Mouse (Mus musculus) hindbrain, embryonic 15.5 days (tissue): Measurements from ENCODE around the gene Slc39a11. TPM values are rescaled to one million over a fixed set of nuclear protein-coding genes. Genes with fewer than 3 reads are reported as not detected.
A peak's percentile ranks its signal among the peaks of the same experiment; 100 is the strongest.

Source experiments
- ATAC-seq: fragments of 200-750 bp; cut with Nextera tagmentation; 2 replicates; pipeline ENCODE4 v1.8.0; 2017; ENCODE audit warnings: low read depth, moderate number of reproducible peaks, moderate TSS enrichment; ENCODE audit not compliant: low FRiP score
- H3K27ac ChIP-seq: fragments of 300-500 bp; sonication (generic); replicated peaks from 2 replicates; pipeline ENCODE4 v1.5.1; 2015; ENCODE audit warnings: mild to moderate bottlenecking, inconsistent platforms
- H3K27me3 ChIP-seq: fragments of 300-500 bp; sonication (generic); 2 replicates; pipeline ENCODE4 v1.6.1; 2015; ENCODE audit warnings: control low read depth, inconsistent platforms
- H3K36me3 ChIP-seq: fragments of 300-500 bp; sonication (generic); 2 replicates; pipeline ENCODE4 v1.6.1; 2015; ENCODE audit warnings: control low read depth, inconsistent platforms
- H3K4me1 ChIP-seq: fragments of 300-500 bp; sonication (generic); replicated peaks from 2 replicates; pipeline ENCODE4 v1.6.1; 2015; ENCODE audit warnings: control low read depth, inconsistent platforms
- H3K4me2 ChIP-seq: fragments of 300-500 bp; sonication (generic); 2 replicates; pipeline ENCODE4 v1.6.1; 2015; ENCODE audit warnings: moderate library complexity, mild to moderate bottlenecking, inconsistent platforms
- H3K4me3 ChIP-seq: fragments of 300-500 bp; sonication (generic); 2 replicates; pipeline ENCODE4 v1.5.1; 2015; ENCODE audit warnings: mild to moderate bottlenecking, inconsistent platforms
- H3K9ac ChIP-seq: fragments of 300-500 bp; sonication (generic); 2 replicates; pipeline ENCODE4 v1.6.1; 2015; ENCODE audit warnings: inconsistent platforms
- H3K9me3 ChIP-seq: fragments of 300-500 bp; sonication (generic); 2 replicates; pipeline ENCODE4 v1.6.1; 2016; ENCODE audit warnings: control low read depth, inconsistent platforms
- WGBS: fragments of 180-500 bp; shearing (Covaris S2); methylation state at CpG from one replicate; pipeline ENCODE4 v1.1.7; 2015; 5-methylcytosine and 5-hydroxymethylcytosine counted together
- polyA plus RNA-seq: library from polyadenylated mRNA; unstranded; fragments of >200 nt; fragmentation: Nextera tagmentation; extraction: Ambion mirVana; gene quantifications from 2 replicates; pipeline ENCODE4 v1.2.1, GENCODE M21; 2015

Gene Slc39a11
- polyA plus RNA-seq, 1 experiment from 2014 or later: 34.2 TPM

- Histone ChIP-seq H3K4me1 (no peaks in the 10 kb centered on the region), H3K36me3 (no peaks in the 10 kb centered on the region), H3K9me3 (no peaks in the 10 kb centered on the region), H3K4me3 (no peak overlapping the region), H3K9ac (no peak overlapping the region), H3K27ac (no peak overlapping the region), H3K4me2 (no peak overlapping the region), H3K27me3 (no peaks in the 10 kb centered on the region)
- no peak for ATAC-seq
- 64% methylated on average over 13 of the region's 13 CpGs for WGBS
Measured at GRCm38 (mm10) chr11:113212390-113213025, 437.4 kb downstream of the Slc39a11 start.

- 85% methylated on average over 16 of the region's 16 CpGs for WGBS
- H3K27me3 ChIP-seq: no peaks in the 10 kb centered on the region
Measured at GRCm38 (mm10) chr11:113209220-113209878, 440.5 kb downstream of the Slc39a11 start.

GRCm38 (mm10) chr11:113208521-113209072 lies 441.3 kb downstream of the Slc39a11 start:
- Histone ChIP-seq H3K27me3 (no peaks in the 10 kb centered on the region), H3K9me3 (no peaks in the 10 kb centered on the region), H3K36me3 (no peaks in the 10 kb centered on the region), H3K27ac (no peak overlapping the region), H3K4me1 (no peaks in the 10 kb centered on the region), H3K4me2 (no peak overlapping the region), H3K4me3 (no peak overlapping the region), H3K9ac (no peak overlapping the region)
- no peak for ATAC-seq
- 74% methylated on average over 18 of the region's 18 CpGs for WGBS

More at GRCm38 (mm10) chr11:113209220-113209878, 440.5 kb downstream of the Slc39a11 start:
- no peak for ATAC-seq
- Histone ChIP-seq H3K4me1 (no peaks in the 10 kb centered on the region), H3K9ac (no peak overlapping the region), H3K4me3 (no peak overlapping the region), H3K36me3 (no peaks in the 10 kb centered on the region), H3K4me2 (no peak overlapping the region), H3K9me3 (no peaks in the 10 kb centered on the region), H3K27ac (no peak overlapping the region)

GRCm38 (mm10) chr11:113207966-113208365 lies 441.9 kb downstream of the Slc39a11 start:
- Histone ChIP-seq H3K27ac (no peak overlapping the region), H3K4me1 (no peaks in the 10 kb centered on the region), H3K27me3 (no peaks in the 10 kb centered on the region), H3K4me2 (no peak overlapping the region), H3K36me3 (no peaks in the 10 kb centered on the region), H3K4me3 (no peak overlapping the region), H3K9me3 (no peaks in the 10 kb centered on the region), H3K9ac (no peak overlapping the region)
- WGBS: 86% methylated on average over 13 of the region's 14 CpGs
- no peak for ATAC-seq

GRCm38 (mm10) chr11:113206099-113206498 lies 443.8 kb downstream of the Slc39a11 start:
- WGBS: 56% methylated on average over 10 of the region's 10 CpGs
- ATAC-seq: no peak
- no peaks in the 10 kb centered on the region for H3K9me3 ChIP-seq
- no peaks in the 10 kb centered on the region for H3K27me3 ChIP-seq
- no peak overlapping the region for H3K4me2 ChIP-seq
- H3K27ac ChIP-seq: no peak overlapping the region
- peaks cover under 1% of the 10 kb centered on the region; the same call in 1 of the 2 replicates for H3K4me1 ChIP-seq
- H3K4me3 ChIP-seq: no peak overlapping the region
- H3K36me3 ChIP-seq: no peaks in the 10 kb centered on the region
- H3K9ac ChIP-seq: no peak overlapping the region

- Histone ChIP-seq H3K27ac (no peak overlapping the region), H3K27me3 (no peaks in the 10 kb centered on the region), H3K4me3 (no peak overlapping the region), H3K9ac (no peak overlapping the region), H3K4me1 (peaks cover 29% of the 10 kb centered on the region), H3K4me2 (no peak overlapping the region), H3K36me3 (no peaks in the 10 kb centered on the region), H3K9me3 (no peaks in the 10 kb centered on the region)
- ATAC-seq: no peak
- WGBS: 94% methylated on average over 7 of the region's 7 CpGs
Measured at GRCm38 (mm10) chr11:113203008-113203407, 446.9 kb downstream of the Slc39a11 start.

GRCm38 (mm10) chr11:113201470-113201997 lies 448.3 kb downstream of the Slc39a11 start:
- WGBS: under 1% methylated on average over 42 of the region's 42 CpGs
- Histone ChIP-seq H3K9ac (peak overlapping the region; percentile 93), H3K4me1 (peaks cover 35% of the 10 kb centered on the region), H3K27ac (peak overlapping the region; percentile 87), H3K27me3 (no peaks in the 10 kb centered on the region), H3K4me2 (peak overlapping the region; percentile 81), H3K36me3 (no peaks in the 10 kb centered on the region), H3K4me3 (peak overlapping the region; percentile 85), H3K9me3 (no peaks in the 10 kb centered on the region)
- ATAC-seq: peak; percentile 92

GRCm38 (mm10) chr11:113200901-113201300 lies 449.0 kb downstream of the Slc39a11 start:
- 7% methylated on average over 15 of the region's 15 CpGs for WGBS
- peak overlapping the region; percentile 93 for H3K9ac ChIP-seq
- ATAC-seq: no peak

GRCm38 (mm10) chr11:113198586-113198985 lies 451.3 kb downstream of the Slc39a11 start:
- Histone ChIP-seq H3K9me3 (no peaks in the 10 kb centered on the region), H3K36me3 (no peaks in the 10 kb centered on the region), H3K4me3 (0 out of 2 replicates have a peak overlapping the region, but pooled peaks have one; percentile 85), H3K4me1 (peaks cover 37% of the 10 kb centered on the region), H3K27ac (no peak overlapping the region), H3K9ac (no peak overlapping the region), H3K27me3 (no peaks in the 10 kb centered on the region), H3K4me2 (peak overlapping the region; percentile 81)
- no peak for ATAC-seq
- 79% methylated on average over 15 of the region's 15 CpGs for WGBS

More at GRCm38 (mm10) chr11:113200901-113201300, 449.0 kb downstream of the Slc39a11 start:
- peaks cover 37% of the 10 kb centered on the region for H3K4me1 ChIP-seq
- H3K4me3 ChIP-seq: peak overlapping the region; percentile 85
- no peaks in the 10 kb centered on the region for H3K27me3 ChIP-seq
- H3K27ac ChIP-seq: peak overlapping the region; percentile 87; the same call in 1 of the 2 replicates
- no peaks in the 10 kb centered on the region for H3K9me3 ChIP-seq
- H3K36me3 ChIP-seq: no peaks in the 10 kb centered on the region
- H3K4me2 ChIP-seq: peak overlapping the region; percentile 81

- Histone ChIP-seq H3K9ac (no peak overlapping the region), H3K36me3 (no peaks in the 10 kb centered on the region), H3K9me3 (no peaks in the 10 kb centered on the region), H3K4me3 (no peak overlapping the region), H3K27me3 (no peaks in the 10 kb centered on the region), H3K4me2 (0 out of 2 replicates have a peak overlapping the region, but pooled peaks have one; percentile 81), H3K4me1 (peaks cover 40% of the 10 kb centered on the region), H3K27ac (no peak overlapping the region)
- no peak for ATAC-seq
- WGBS: 86% methylated on average over 8 of the region's 8 CpGs
Measured at GRCm38 (mm10) chr11:113197624-113198023, 452.3 kb downstream of the Slc39a11 start.

- 82% methylated on average over 19 of the region's 19 CpGs for WGBS
- Histone ChIP-seq H3K4me1 (peaks cover 49% of the 10 kb centered on the region), H3K4me2 (no peak overlapping the region)
Measured at GRCm38 (mm10) chr11:113196234-113197007, 453.5 kb downstream of the Slc39a11 start.

More at GRCm38 (mm10) chr11:113196234-113197007, 453.5 kb downstream of the Slc39a11 start:
- no peaks in the 10 kb centered on the region for H3K9me3 ChIP-seq
- H3K4me3 ChIP-seq: no peak overlapping the region
- no peaks in the 10 kb centered on the region for H3K27me3 ChIP-seq
- H3K36me3 ChIP-seq: no peaks in the 10 kb centered on the region
- H3K9ac ChIP-seq: no peak overlapping the region
- no peak for ATAC-seq
- H3K27ac ChIP-seq: no peak overlapping the region
